Mouse (Mus musculus) hindbrain, embryonic 13.5 days (tissue): Measurements from ENCODE around the gene Wnt1. TPM values are rescaled to one million over a fixed set of nuclear protein-coding genes. Genes with fewer than 3 reads are reported as not detected.
A peak's percentile ranks its signal among the peaks of the same experiment; 100 is the strongest.

Experiments used
- ATAC-seq: fragments of 200-750 bp; cut with Nextera tagmentation; 2 replicates; pipeline ENCODE4 v1.8.0; 2017; ENCODE audit warnings: moderate TSS enrichment; ENCODE audit not compliant: low FRiP score
- H3K27ac ChIP-seq: fragments of 300-500 bp; sonication (generic); 2 replicates; pipeline ENCODE4 v1.5.1; 2015; ENCODE audit warnings: inconsistent platforms, mild to moderate bottlenecking, moderate library complexity
- H3K27me3 ChIP-seq: fragments of 300-500 bp; sonication (generic); 2 replicates; pipeline ENCODE4 v1.6.1; 2015; ENCODE audit warnings: mild to moderate bottlenecking, inconsistent platforms
- H3K36me3 ChIP-seq: fragments of 300-500 bp; sonication (generic); 2 replicates; pipeline ENCODE4 v1.6.1; 2015; ENCODE audit warnings: mild to moderate bottlenecking, inconsistent platforms
- H3K4me1 ChIP-seq: fragments of 300-500 bp; sonication (generic); replicated peaks from 2 replicates; pipeline ENCODE4 v1.6.1; 2015; ENCODE audit warnings: inconsistent platforms
- H3K4me2 ChIP-seq: fragments of 300-500 bp; sonication (generic); 2 replicates; pipeline ENCODE4 v1.6.1; 2015; ENCODE audit warnings: inconsistent platforms, mild to moderate bottlenecking, moderate library complexity
- H3K4me3 ChIP-seq: fragments of 300-500 bp; sonication (generic); 2 replicates; pipeline ENCODE4 v1.5.1; 2015; ENCODE audit warnings: mild to moderate bottlenecking, inconsistent platforms
- H3K9ac ChIP-seq: fragments of 300-500 bp; sonication (generic); 2 replicates; pipeline ENCODE4 v1.6.1; 2015; ENCODE audit warnings: mild to moderate bottlenecking, inconsistent platforms
- H3K9me3 ChIP-seq: fragments of 300-500 bp; sonication (generic); 2 replicates; pipeline ENCODE4 v1.6.1; 2016; ENCODE audit warnings: inconsistent platforms
- WGBS: fragments of 180-500 bp; shearing (Covaris S2); methylation state at CpG from one replicate; pipeline ENCODE4 v1.1.7; 2015; 5-methylcytosine and 5-hydroxymethylcytosine counted together
- polyA plus RNA-seq: library from polyadenylated mRNA; unstranded; fragments of >200 nt; fragmentation: Nextera tagmentation; extraction: Ambion mirVana; gene quantifications from 2 replicates; pipeline ENCODE4 v1.2.1, GENCODE M21; 2015

Gene Wnt1
- polyA plus RNA-seq, 1 experiment from 2014 or later: 4.6 TPM

DNA sequence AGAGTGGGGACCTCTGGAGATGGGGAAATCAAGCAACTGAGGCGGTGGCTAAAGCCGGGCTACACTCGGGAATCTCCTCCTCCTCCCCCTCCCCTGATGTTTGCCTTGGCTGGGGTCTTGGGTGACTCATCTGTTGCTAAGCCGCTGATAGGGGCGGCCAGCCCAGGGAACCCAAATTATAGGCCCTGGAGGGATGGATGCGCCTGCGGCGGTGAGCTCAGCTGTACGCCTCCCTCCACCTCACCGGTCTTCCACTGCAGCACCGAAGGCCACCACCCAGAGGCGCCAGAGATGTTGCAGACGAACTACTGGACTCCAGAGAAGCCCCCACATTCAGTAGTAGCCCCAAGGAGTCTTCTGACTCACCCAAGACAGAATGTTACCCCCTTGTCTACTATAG is 9.1 kb upstream of the Wnt1 start:
- no peak overlapping the region for H3K4me3 ChIP-seq
- WGBS: 4% methylated on average over 13 of the region's 13 CpGs
- peaks cover 30% of the 10 kb centered on the region for H3K4me1 ChIP-seq
- H3K4me2 ChIP-seq: no peak overlapping the region
- no peak overlapping the region for H3K9ac ChIP-seq
- no peak overlapping the region for H3K27ac ChIP-seq
- ATAC-seq: no peak
- H3K36me3 ChIP-seq: no peaks in the 10 kb centered on the region
- peaks cover 93% of the 10 kb centered on the region for H3K27me3 ChIP-seq
- H3K9me3 ChIP-seq: no peaks in the 10 kb centered on the region

DNA sequence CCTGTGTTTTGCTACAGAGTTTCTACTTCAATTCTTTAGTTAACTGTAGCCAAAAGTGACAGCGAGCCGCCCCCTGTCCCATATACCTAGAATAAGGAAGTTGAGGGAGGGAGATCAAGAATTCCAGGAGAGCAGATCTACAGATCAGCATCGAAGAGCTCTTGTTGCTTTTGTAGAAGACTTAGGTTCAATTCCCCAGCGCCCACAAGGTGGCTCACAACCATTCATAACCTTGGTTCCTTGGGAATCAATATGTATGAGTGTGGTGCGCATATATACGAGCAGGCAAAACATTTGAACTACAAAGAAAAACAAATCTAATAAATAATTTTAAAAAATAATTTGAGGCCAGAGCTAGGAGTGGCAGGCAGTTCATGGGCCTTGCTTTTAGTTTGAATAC is 8.5 kb upstream of the Wnt1 start:
- Histone ChIP-seq H3K9me3 (no peaks in the 10 kb centered on the region), H3K9ac (no peak overlapping the region), H3K36me3 (no peaks in the 10 kb centered on the region), H3K4me3 (no peak overlapping the region), H3K4me1 (peaks cover 24% of the 10 kb centered on the region), H3K4me2 (no peak overlapping the region), H3K27me3 (peaks cover 92% of the 10 kb centered on the region), H3K27ac (no peak overlapping the region)
- WGBS: 24% methylated on average over 6 of the region's 6 CpGs
- no peak for ATAC-seq

DNA sequence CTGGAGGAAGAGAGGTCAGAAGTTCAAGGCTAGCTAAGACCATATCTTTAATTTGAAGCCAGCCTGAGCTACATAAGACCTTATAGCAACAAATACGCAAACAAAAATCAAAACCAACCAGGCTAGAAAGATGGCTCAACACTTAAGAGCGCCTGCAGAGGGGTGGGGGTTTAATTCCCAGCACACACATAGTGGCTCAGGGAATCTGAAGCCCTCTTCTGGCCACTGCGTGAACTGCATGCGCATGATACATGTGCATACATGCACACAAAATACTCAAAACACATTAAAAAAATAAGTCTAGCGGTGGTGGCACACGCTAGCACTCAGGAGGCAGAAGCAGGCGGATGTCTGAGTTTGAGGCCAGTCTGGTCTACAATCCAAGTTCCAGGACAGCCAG is 3.9 kb upstream of the Wnt1 start:
- Histone ChIP-seq H3K27me3 (peaks cover 92% of the 10 kb centered on the region), H3K9me3 (no peaks in the 10 kb centered on the region), H3K36me3 (no peaks in the 10 kb centered on the region), H3K4me3 (no peak overlapping the region), H3K4me2 (no peak overlapping the region), H3K27ac (no peak overlapping the region), H3K4me1 (peaks cover 13% of the 10 kb centered on the region), H3K9ac (no peak overlapping the region)
- WGBS: 45% methylated on average over 7 of the region's 7 CpGs
- no peak for ATAC-seq

DNA sequence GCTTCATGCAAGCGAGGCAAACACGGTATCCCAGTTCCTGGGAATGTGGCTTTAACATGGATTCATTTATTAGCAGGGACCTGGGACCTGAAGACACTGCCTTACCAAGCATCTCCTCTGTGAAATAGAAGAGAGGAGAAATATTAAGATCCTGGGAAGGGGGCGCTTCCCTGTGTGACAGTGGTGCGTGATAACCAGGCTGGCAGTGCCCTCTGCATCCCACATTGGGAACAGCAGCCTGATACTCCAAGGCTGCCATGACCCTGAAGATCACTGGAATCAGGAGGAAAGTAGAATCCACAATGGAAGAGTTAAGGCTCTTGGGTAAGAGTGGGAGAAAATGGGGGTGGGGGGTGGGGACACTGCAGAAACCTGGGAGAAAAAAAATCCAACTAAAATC is 1.7 kb upstream of the Wnt1 start:
- Histone ChIP-seq H3K4me3 (no peak overlapping the region), H3K36me3 (no peaks in the 10 kb centered on the region), H3K4me2 (no peak overlapping the region), H3K27me3 (peaks cover 94% of the 10 kb centered on the region), H3K4me1 (peaks cover 33% of the 10 kb centered on the region), H3K27ac (no peak overlapping the region), H3K9me3 (no peaks in the 10 kb centered on the region), H3K9ac (no peak overlapping the region)
- ATAC-seq: no peak
- 24% methylated on average over 4 of the region's 4 CpGs for WGBS

DNA sequence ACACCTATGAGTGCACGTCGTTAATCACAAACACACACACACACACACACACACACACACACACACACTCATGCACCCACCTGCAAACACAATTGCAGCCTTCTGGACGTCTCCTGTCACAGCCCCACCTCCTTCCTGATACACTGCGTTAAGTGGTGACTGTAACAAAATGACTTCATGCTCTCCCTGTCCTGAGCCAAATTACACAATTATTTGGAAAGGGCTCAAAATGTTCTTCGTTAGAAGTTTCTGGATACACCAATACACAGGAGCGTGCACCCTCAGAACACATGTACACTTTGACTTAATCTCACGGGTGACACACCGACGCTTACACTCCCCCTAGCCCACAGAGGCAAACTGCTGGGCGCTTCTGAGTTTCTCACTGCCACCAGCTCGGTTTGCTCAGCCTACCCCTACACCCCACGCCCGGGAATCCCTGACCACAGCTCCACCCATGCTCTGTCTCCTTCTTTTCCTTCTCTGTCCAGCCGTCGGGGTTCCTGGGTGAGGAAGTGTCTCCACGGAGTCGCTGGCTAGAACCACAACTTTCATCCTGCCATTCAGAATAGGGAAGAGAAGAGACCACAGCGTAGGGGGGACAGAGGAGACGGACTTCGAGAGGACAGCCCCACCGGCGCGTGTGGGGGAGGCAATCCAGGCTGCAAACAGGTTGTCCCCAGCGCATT is 541 bp upstream of the Wnt1 start:
- peak overlapping the region; percentile 22 for H3K4me3 ChIP-seq

DNA sequence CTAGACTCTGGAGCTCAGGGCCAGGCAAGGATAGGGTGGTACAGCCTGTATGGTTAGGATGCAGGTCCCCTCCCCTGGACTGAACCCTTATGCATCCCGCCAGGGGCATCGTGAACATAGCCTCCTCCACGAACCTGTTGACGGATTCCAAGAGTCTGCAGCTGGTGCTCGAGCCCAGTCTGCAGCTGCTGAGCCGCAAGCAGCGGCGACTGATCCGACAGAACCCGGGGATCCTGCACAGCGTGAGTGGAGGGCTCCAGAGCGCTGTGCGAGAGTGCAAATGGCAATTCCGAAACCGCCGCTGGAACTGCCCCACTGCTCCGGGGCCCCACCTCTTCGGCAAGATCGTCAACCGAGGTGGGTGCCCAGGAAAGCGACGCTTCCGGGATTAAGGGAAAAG is 1.1 kb downstream of the Wnt1 start:
- Histone ChIP-seq H3K4me3 (peak overlapping the region; percentile 39), H3K27ac (no peak overlapping the region), H3K4me1 (peaks cover 40% of the 10 kb centered on the region), H3K27me3 (peaks cover 98% of the 10 kb centered on the region), H3K4me2 (peak overlapping the region; percentile 37), H3K9me3 (no peaks in the 10 kb centered on the region), H3K9ac (peak overlapping the region; percentile 43; the same call in 1 of the 2 replicates), H3K36me3 (no peaks in the 10 kb centered on the region)
- ATAC-seq: no peak
- under 1% methylated on average over 23 of the region's 23 CpGs for WGBS

More for the DNA sequence above, 541 bp upstream of the Wnt1 start:
- Histone ChIP-seq H3K27ac (no peak overlapping the region), H3K4me1 (peaks cover 40% of the 10 kb centered on the region), H3K4me2 (peak overlapping the region; percentile 26; the same call in 1 of the 2 replicates), H3K27me3 (peaks cover 98% of the 10 kb centered on the region), H3K36me3 (no peaks in the 10 kb centered on the region), H3K9me3 (no peaks in the 10 kb centered on the region), H3K9ac (no peak overlapping the region)
- WGBS: 9% methylated on average over 24 of the region's 24 CpGs
- ATAC-seq: no peak

DNA sequence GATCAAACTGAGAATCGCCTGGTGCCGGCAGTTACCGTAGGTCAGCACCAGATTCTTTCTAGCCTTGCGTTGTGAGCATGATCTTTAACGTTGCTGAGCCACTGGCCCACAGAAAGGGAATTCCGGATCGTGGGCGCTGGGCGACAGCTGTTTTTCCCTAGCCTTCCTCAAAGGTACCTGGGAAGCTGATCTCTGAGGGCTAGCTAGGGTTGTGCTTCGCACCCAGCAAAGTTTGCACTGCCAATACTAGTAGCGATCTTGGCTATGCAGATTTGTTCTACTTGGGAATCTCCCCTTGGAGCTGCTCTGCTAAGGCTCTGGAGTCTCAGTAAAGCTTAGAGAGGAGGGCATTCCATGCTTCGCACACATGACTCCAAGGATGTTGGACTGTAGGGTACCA is 1.6 kb downstream of the Wnt1 start:
- Histone ChIP-seq H3K4me3 (peak overlapping the region; percentile 39), H3K27me3 (peaks cover 100% of the 10 kb centered on the region), H3K4me1 (peaks cover 40% of the 10 kb centered on the region), H3K4me2 (peak overlapping the region; percentile 37), H3K9me3 (no peaks in the 10 kb centered on the region), H3K36me3 (no peaks in the 10 kb centered on the region), H3K9ac (peak overlapping the region; percentile 43; the same call in 1 of the 2 replicates), H3K27ac (no peak overlapping the region)
- 1% methylated on average over 12 of the region's 12 CpGs for WGBS
- ATAC-seq: no peak

DNA sequence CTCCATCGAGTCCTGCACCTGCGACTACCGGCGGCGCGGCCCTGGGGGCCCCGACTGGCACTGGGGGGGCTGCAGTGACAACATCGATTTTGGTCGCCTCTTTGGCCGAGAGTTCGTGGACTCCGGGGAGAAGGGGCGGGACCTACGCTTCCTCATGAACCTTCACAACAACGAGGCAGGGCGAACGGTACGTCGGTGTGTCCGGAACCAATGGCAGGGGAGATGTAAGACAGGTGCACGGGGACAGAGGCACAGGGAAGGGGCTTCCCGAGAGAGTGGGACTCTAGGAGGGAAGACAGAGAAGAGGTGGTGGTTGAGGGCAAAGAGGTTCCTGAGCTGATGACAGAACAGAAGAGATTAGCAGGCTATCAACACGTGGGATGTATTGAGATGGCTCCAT is 2.1 kb downstream of the Wnt1 start:
- peaks cover 100% of the 10 kb centered on the region for H3K27me3 ChIP-seq
- peaks cover 46% of the 10 kb centered on the region for H3K4me1 ChIP-seq
- H3K4me2 ChIP-seq: peak overlapping the region; percentile 55; the same call in 1 of the 2 replicates
- no peaks in the 10 kb centered on the region for H3K9me3 ChIP-seq
- no peak overlapping the region for H3K9ac ChIP-seq
- H3K27ac ChIP-seq: no peak overlapping the region
- no peak for ATAC-seq
- WGBS: 1% methylated on average over 23 of the region's 23 CpGs
- H3K36me3 ChIP-seq: no peaks in the 10 kb centered on the region
- peak overlapping the region; percentile 39 for H3K4me3 ChIP-seq

DNA sequence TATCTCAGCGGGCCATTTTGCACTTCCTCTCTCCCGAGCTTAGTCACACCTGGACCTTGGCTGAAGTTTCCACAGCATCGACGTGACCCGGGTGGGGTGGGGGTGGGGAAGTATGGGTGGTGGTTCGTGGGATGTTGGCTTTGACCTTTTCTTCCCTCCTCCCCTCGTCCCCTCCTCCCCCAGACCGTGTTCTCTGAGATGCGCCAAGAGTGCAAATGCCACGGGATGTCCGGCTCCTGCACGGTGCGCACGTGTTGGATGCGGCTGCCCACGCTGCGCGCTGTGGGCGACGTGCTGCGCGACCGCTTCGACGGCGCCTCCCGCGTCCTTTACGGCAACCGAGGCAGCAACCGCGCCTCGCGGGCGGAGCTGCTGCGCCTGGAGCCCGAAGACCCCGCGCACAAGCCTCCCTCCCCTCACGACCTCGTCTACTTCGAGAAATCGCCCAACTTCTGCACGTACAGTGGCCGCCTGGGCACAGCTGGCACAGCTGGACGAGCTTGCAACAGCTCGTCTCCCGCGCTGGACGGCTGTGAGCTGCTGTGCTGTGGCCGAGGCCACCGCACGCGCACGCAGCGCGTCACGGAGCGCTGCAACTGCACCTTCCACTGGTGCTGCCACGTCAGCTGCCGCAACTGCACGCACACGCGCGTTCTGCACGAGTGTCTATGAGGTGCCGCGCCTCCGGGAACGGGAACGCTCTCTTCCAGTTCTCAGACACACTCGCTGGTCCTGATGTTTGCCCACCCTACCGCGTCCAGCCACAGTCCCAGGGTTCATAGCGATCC is 2.8 kb downstream of the Wnt1 start:
- H3K4me2 ChIP-seq: peak overlapping the region; percentile 55
- ATAC-seq: no peak; the same call in 1 of the 2 replicates
- H3K9me3 ChIP-seq: no peaks in the 10 kb centered on the region
- peaks cover 51% of the 10 kb centered on the region for H3K4me1 ChIP-seq
- peaks cover 98% of the 10 kb centered on the region for H3K27me3 ChIP-seq
- H3K4me3 ChIP-seq: peak overlapping the region; percentile 39
- H3K27ac ChIP-seq: no peak overlapping the region
- H3K36me3 ChIP-seq: no peaks in the 10 kb centered on the region
- peak overlapping the region; percentile 59 for H3K9ac ChIP-seq
- WGBS: 1% methylated on average over 74 of the region's 75 CpGs

DNA sequence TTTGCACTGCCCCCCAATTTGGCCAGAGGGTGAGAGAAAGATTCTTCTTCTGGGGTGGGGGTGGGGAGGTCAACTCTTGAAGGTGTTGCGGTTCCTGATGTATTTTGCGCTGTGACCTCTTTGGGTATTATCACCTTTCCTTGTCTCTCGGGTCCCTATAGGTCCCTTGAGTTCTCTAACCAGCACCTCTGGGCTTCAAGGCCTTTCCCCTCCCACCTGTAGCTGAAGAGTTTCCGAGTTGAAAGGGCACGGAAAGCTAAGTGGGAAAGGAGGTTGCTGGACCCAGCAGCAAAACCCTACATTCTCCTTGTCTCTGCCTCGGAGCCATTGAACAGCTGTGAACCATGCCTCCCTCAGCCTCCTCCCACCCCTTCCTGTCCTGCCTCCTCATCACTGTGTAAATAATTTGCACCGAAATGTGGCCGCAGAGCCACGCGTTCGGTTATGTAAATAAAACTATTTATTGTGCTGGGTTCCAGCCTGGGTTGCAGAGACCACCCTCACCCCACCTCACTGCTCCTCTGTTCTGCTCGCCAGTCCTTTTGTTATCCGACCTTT is 3.6 kb downstream of the Wnt1 start:
- H3K9me3 ChIP-seq: no peaks in the 10 kb centered on the region

DNA sequence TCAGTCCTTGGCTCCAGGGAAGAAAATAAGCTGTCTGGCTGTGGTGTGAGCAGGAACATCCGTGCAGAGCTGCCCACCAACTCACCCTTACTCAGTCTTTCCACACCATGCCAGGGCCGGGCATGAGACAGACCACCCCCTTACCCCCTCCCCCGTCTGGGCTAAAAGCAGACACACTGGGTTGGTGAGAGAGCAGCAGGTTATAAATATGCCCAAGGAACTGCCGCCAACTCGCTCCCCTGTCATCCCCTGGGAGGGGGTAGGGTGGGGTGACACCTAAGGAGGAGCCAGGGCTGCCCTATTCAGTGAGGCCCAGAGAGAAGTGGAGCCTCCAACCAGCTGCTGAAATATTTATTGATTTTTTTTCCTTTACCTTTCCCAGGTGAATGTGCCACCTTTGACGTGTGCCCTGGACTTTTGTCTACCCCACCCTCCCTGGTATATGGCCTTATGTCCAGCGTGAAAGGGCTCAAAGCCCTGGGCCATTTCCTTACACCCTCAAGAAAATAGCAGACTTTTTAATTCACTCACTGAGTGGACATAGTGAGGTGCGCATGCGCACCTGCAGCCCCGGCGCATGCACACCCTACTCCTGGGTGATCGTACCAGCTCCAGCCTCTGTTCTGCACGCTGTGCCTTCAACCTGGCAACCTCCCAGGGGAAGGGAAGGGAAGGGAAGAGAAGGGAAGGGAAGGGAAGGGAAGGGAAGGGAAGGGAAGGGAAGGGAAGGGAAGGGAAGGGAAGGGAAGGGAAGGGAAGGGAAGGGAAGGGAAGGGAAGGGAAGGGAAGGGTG is 7.3 kb downstream of the Wnt1 start:
- H3K27me3 ChIP-seq: peaks cover 98% of the 10 kb centered on the region
- no peaks in the 10 kb centered on the region for H3K9me3 ChIP-seq
- no peak overlapping the region for H3K4me2 ChIP-seq
- H3K27ac ChIP-seq: no peak overlapping the region
- H3K9ac ChIP-seq: peak overlapping the region; percentile 24
- ATAC-seq: no peak
- 4% methylated on average over 13 of the region's 13 CpGs for WGBS
- H3K36me3 ChIP-seq: no peaks in the 10 kb centered on the region
- H3K4me3 ChIP-seq: no peak overlapping the region
- peaks cover 41% of the 10 kb centered on the region for H3K4me1 ChIP-seq

More for the DNA sequence above, 3.6 kb downstream of the Wnt1 start:
- Histone ChIP-seq H3K4me3 (peak overlapping the region; percentile 39), H3K4me1 (peaks cover 59% of the 10 kb centered on the region), H3K4me2 (peak overlapping the region; percentile 55), H3K27me3 (peaks cover 98% of the 10 kb centered on the region), H3K36me3 (no peaks in the 10 kb centered on the region), H3K9ac (no peak overlapping the region), H3K27ac (no peak overlapping the region)
- 2% methylated on average over 13 of the region's 13 CpGs for WGBS
- no peak for ATAC-seq
